Mouse (Mus musculus): ENCODE results near the gene Mxra7. TPM values are rescaled to one million over a fixed set of nuclear protein-coding genes. Genes with fewer than 3 reads are reported as not detected.

Gene Mxra7
- polyA plus RNA-seq, 1 experiment from 2014 or later, result 61.8 TPM

DNA sequence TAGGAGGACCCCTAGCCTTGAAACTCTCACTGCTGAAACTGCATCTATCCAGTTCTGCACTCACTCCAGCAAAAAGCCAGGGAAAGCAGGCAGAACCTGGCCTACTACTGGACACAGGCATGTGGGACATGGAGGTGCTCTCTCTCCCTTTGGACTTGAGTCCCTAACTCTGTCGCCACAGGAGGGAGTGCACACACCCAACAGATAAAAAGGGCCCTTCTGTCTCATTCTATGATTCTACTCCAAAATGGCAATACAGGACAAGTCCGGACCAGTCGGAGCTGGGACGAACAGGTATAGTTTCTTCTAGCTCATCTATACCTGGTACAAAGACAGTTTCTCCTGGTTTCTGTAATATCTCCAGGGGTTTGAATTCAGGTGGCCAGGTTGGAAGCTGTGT lies 12.9 kb upstream of the Mxra7 start:
- Histone ChIP-seq H3K36me3 (ENCODE audit: control insufficient read depth, insufficient read depth, low read length) (peaks cover 25% of the 10 kb centered on the region), H3K27ac (ENCODE audit: low read depth, low read length) (no peak overlapping the region), H3K27me3 (ENCODE audit: control insufficient read depth, insufficient read depth, low read length) (no peaks in the 10 kb centered on the region), H3K9ac (ENCODE audit: low read depth, low read length) (0 out of 2 replicates have a peak overlapping the region, but pooled peaks have one; percentile 7), H3K9me3 (ENCODE audit: control insufficient read depth, low read length) (no peaks in the 10 kb centered on the region), H3K4me1 (replicated peaks; ENCODE audit: control insufficient read depth, insufficient read depth, low read length) (peaks cover 18% of the 10 kb centered on the region), H3K4me3 (ENCODE audit: low read depth, low read length) (no peak overlapping the region), H3K4me2 (replicated peaks; ENCODE audit: low read depth, low read length) (peak overlapping the region; percentile 69; the same call in 1 of the 2 replicates)
- DNase-seq (ENCODE audit: low spot score) (no peak), ATAC-seq (ENCODE audit: low FRiP score) (no peak)
- 94% methylated on average over 4 of the region's 4 CpGs for WGBS

DNA sequence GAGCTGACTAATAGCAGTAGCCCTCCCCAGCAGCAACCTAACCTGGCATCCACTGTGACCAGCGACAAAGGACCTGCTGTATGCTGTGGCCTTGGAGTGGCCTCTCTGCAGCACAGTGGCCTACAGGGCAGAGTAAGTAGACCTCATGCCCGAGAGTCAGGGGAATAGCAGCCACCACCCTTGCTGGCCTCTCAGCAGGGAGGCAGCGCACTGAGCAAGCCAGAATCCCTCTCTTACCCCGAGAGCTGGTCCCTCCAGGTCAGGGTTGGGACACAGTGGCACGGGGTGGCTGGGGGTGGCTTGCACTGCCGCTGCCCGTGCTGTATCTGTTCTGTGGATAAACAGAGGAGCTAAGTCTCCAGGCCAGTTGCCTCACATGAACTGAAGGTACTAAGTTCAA lies 11.8 kb upstream of the Mxra7 start:
- H3K4me2 ChIP-seq (replicated peaks; ENCODE audit: low read depth, low read length), result 0 out of 2 replicates have a peak overlapping the region, but pooled peaks have one; percentile 7
- 75% methylated on average over 7 of the region's 7 CpGs for WGBS
- no peak for ATAC-seq (ENCODE audit: low FRiP score)
- no peak for DNase-seq (ENCODE audit: low spot score)
- no peaks in the 10 kb centered on the region for H3K27me3 ChIP-seq (ENCODE audit: control insufficient read depth, insufficient read depth, low read length)
- H3K4me3 ChIP-seq (ENCODE audit: low read depth, low read length), result no peak overlapping the region; the same call in 1 of the 2 replicates
- peaks cover 26% of the 10 kb centered on the region for H3K36me3 ChIP-seq (ENCODE audit: control insufficient read depth, insufficient read depth, low read length)
- 0 out of 2 replicates have a peak overlapping the region, but pooled peaks have one; percentile 10 for H3K27ac ChIP-seq (ENCODE audit: low read depth, low read length)
- H3K9me3 ChIP-seq (ENCODE audit: control insufficient read depth, low read length), result no peaks in the 10 kb centered on the region
- H3K9ac ChIP-seq (ENCODE audit: low read depth, low read length), result no peak overlapping the region
- peaks cover 18% of the 10 kb centered on the region for H3K4me1 ChIP-seq (replicated peaks; ENCODE audit: control insufficient read depth, insufficient read depth, low read length)

DNA sequence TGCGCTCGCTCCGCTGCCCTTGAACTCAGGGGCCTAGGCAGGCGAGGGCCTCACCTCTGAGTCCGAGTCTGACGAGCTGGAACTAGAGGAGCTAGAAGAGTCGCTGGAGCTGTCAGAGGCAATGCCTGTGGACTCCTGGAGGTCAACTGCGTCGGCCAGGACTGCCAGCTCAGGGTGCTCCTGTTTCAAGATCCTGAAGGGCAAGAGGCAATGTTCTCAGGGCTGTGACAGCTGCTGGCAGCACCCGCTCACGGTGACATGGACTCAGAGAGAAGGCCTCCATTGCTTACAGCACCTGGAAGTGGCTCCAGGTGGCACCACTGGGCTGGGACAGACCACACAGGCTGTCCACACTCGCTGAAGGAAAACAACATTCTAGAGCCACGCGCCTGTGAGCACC lies 11.1 kb upstream of the Mxra7 start:
- Histone ChIP-seq H3K4me1 (replicated peaks; ENCODE audit: control insufficient read depth, insufficient read depth, low read length) (peaks cover 15% of the 10 kb centered on the region), H3K27ac (ENCODE audit: low read depth, low read length) (no peak overlapping the region), H3K36me3 (ENCODE audit: control insufficient read depth, insufficient read depth, low read length) (peaks cover 29% of the 10 kb centered on the region), H3K27me3 (ENCODE audit: control insufficient read depth, insufficient read depth, low read length) (no peaks in the 10 kb centered on the region), H3K4me3 (ENCODE audit: low read depth, low read length) (no peak overlapping the region), H3K4me2 (replicated peaks; ENCODE audit: low read depth, low read length) (no peak overlapping the region), H3K9me3 (ENCODE audit: control insufficient read depth, low read length) (no peaks in the 10 kb centered on the region), H3K9ac (ENCODE audit: low read depth, low read length) (no peak overlapping the region)
- DNase-seq (ENCODE audit: low spot score) (no peak), ATAC-seq (ENCODE audit: low FRiP score) (no peak)
- 86% methylated on average over 14 of the region's 14 CpGs for WGBS

DNA sequence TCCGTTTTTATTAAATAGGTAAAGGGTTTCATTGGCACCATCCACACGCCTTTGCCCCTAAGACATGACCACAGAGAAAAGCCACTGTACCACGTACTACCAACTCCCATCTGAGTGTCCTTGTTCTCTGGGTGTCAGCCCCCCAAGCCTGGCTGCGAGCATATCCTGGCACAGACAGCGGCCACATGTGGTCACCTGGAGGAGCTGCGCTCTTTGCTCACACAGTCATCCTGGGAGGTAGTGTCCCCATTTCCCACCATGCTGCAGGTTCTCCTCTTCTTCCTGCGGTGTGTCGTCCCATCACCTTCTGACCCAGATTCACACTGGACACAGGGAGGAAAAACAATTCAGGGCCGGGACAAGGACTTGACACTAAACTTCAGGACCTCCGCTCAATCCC lies 9.6 kb upstream of the Mxra7 start:
- DNase-seq (ENCODE audit: low spot score) (no peak), ATAC-seq (ENCODE audit: low FRiP score) (no peak)
- Histone ChIP-seq H3K4me3 (ENCODE audit: low read depth, low read length) (no peak overlapping the region), H3K27ac (ENCODE audit: low read depth, low read length) (no peak overlapping the region), H3K4me2 (replicated peaks; ENCODE audit: low read depth, low read length) (no peak overlapping the region), H3K4me1 (replicated peaks; ENCODE audit: control insufficient read depth, insufficient read depth, low read length) (peaks cover 15% of the 10 kb centered on the region), H3K9me3 (ENCODE audit: control insufficient read depth, low read length) (no peaks in the 10 kb centered on the region), H3K9ac (ENCODE audit: low read depth, low read length) (no peak overlapping the region), H3K36me3 (ENCODE audit: control insufficient read depth, insufficient read depth, low read length) (peaks cover 29% of the 10 kb centered on the region), H3K27me3 (ENCODE audit: control insufficient read depth, insufficient read depth, low read length) (no peaks in the 10 kb centered on the region)
- 95% methylated on average over 10 of the region's 10 CpGs for WGBS

DNA sequence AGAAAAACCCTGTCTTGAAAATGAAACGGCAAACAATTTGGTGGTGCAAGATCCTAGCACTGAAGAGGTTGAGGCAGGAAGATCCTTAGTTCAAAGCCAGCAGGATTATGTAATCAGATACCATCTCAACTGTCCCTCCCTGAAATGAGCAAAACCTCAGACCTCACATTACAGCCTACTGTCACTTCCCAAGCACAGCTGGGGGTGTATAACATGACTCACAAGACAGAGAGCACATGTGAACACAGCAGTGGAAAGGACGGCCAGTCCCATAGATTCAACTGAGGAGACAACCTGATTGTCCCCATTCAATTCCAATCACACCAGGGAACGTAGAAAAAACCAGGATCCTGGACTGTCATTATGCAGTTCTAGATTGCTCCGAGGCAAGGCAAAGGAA lies 8.4 kb upstream of the Mxra7 start:
- WGBS, result 90% methylated on average over 4 of the region's 4 CpGs
- H3K4me3 ChIP-seq (ENCODE audit: low read depth, low read length), result no peak overlapping the region
- no peaks in the 10 kb centered on the region for H3K27me3 ChIP-seq (ENCODE audit: control insufficient read depth, insufficient read depth, low read length)
- H3K36me3 ChIP-seq (ENCODE audit: control insufficient read depth, insufficient read depth, low read length), result peaks cover 29% of the 10 kb centered on the region
- no peak overlapping the region for H3K27ac ChIP-seq (ENCODE audit: low read depth, low read length)
- DNase-seq (ENCODE audit: low spot score), result no peak
- ATAC-seq (ENCODE audit: low FRiP score), result no peak
- no peak overlapping the region for H3K9ac ChIP-seq (ENCODE audit: low read depth, low read length)
- peaks cover 11% of the 10 kb centered on the region for H3K4me1 ChIP-seq (replicated peaks; ENCODE audit: control insufficient read depth, insufficient read depth, low read length)
- no peak overlapping the region for H3K4me2 ChIP-seq (replicated peaks; ENCODE audit: low read depth, low read length)
- H3K9me3 ChIP-seq (ENCODE audit: control insufficient read depth, low read length), result no peaks in the 10 kb centered on the region

DNA sequence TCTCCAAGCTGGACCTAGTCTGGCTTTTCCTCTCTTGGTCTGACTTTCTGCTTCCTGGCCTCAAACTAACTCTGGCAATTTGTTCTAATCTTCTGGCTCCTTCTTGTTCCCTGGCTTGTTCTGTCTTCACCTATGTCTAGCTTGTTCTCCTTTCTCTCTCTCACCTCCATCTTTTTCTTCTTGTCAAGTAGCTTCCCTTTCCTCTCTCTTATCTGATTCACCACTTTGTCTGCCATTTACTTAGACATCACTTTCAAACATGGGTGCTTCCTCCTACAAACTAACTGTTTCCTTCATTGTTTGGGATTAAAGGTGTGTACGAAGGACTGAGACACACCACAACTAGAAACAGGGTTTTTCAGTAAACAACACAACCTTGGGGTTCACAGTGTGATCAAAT lies 7.1 kb upstream of the Mxra7 start:
- Histone ChIP-seq H3K9me3 (ENCODE audit: control insufficient read depth, low read length) (no peaks in the 10 kb centered on the region), H3K4me3 (ENCODE audit: low read depth, low read length) (no peak overlapping the region), H3K4me1 (replicated peaks; ENCODE audit: control insufficient read depth, insufficient read depth, low read length) (peaks cover 3% of the 10 kb centered on the region; the same call in 1 of the 2 replicates), H3K9ac (ENCODE audit: low read depth, low read length) (no peak overlapping the region), H3K4me2 (replicated peaks; ENCODE audit: low read depth, low read length) (no peak overlapping the region), H3K36me3 (ENCODE audit: control insufficient read depth, insufficient read depth, low read length) (peaks cover 29% of the 10 kb centered on the region), H3K27ac (ENCODE audit: low read depth, low read length) (no peak overlapping the region), H3K27me3 (ENCODE audit: control insufficient read depth, insufficient read depth, low read length) (no peaks in the 10 kb centered on the region)
- DNase-seq (ENCODE audit: low spot score), result no peak
- ATAC-seq (ENCODE audit: low FRiP score), result no peak
- 89% methylated on average over 1 of the region's 1 CpGs for WGBS

DNA sequence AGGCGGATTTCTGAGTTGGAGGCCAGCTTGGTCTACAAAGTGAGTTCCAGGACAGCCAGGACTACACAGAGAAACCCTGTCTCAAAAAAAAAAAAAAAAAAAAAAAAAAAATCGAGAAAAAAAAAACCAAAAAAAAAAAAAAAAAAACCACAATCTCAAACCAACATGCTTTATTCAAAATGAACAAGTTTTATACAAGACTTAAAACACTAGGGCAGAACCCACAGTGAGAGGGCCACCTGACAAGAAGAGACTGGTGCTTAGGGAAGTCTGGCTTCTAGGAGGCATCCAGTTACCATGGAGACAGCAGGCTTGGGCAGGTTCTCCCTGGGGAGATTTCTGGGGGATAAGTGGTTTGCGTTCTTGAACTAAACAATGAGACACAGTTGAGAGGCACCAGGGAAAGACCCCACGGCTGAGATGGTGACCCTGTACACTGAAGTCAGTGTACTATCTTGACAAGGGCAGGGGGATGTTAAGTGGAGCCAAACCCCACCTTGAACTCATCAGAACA lies 4.4 kb upstream of the Mxra7 start:
- 30% methylated on average over 4 of the region's 4 CpGs for WGBS
- no peak overlapping the region for H3K4me2 ChIP-seq (replicated peaks; ENCODE audit: low read depth, low read length)
- H3K9me3 ChIP-seq (ENCODE audit: control insufficient read depth, low read length), result no peaks in the 10 kb centered on the region
- no peak overlapping the region for H3K27ac ChIP-seq (ENCODE audit: low read depth, low read length)
- no peak overlapping the region for H3K4me3 ChIP-seq (ENCODE audit: low read depth, low read length)
- H3K4me1 ChIP-seq (replicated peaks; ENCODE audit: control insufficient read depth, insufficient read depth, low read length), result no peaks in the 10 kb centered on the region; the same call in 1 of the 2 replicates
- peaks cover 14% of the 10 kb centered on the region for H3K36me3 ChIP-seq (ENCODE audit: control insufficient read depth, insufficient read depth, low read length)
- H3K27me3 ChIP-seq (ENCODE audit: control insufficient read depth, insufficient read depth, low read length), result no peaks in the 10 kb centered on the region
- ATAC-seq (ENCODE audit: low FRiP score) (no peak), DNase-seq (ENCODE audit: low spot score) (peak; percentile 62)
- H3K9ac ChIP-seq (ENCODE audit: low read depth, low read length), result no peak overlapping the region

DNA sequence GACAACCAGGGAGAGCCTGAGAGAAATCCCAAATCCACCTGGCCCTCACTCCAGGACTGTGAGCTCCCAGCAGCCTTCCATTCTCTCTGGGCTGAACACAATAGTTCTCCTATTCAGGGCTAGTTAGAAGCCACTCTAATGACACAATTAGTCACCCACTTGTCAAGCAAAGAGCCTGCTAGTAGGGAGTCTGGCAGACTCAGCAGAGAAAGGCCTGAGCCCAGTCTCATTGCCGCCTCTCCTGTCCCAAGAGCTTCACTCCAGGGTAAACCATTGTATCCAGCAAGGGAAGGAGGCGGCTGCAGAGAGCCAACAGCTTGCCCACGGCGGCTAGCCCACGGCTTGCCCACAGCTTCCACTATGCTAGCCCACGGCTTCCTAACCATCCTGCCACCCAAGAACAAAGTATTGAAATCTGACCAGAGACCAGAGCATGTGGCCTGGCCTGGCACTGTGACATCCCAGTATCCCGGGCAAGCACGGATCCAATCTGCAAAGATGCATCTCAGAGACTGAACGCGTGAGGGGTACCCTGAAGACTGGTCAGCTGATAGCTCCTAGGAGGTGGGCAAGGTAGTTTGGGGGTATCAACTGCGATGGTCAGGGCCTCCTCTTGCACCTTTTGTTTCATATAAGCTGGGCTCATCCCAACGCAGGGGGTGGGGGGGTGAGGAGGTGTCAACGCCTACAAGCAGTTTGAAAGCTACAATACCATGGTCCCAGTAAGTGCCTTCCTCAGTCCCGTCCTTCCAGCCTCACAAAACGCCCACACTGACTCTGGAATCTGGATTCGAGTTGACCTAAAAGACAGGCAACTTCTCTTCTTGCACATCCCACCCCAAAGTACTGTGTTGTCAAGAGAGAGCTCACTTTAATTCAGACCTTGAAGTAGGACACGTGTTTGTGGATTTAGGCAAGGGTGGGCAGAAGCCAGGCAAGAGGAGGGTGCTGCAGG lies 1.0 kb downstream of the Mxra7 start:
- H3K4me1 ChIP-seq (replicated peaks; ENCODE audit: control insufficient read depth, insufficient read depth, low read length), result peaks cover 7% of the 10 kb centered on the region; the same call in 1 of the 2 replicates
- WGBS, result 11% methylated on average over 17 of the region's 17 CpGs
- H3K9ac ChIP-seq (ENCODE audit: low read depth, low read length), result peak overlapping the region; percentile 91
- peak overlapping the region; percentile 80 for H3K4me2 ChIP-seq (replicated peaks; ENCODE audit: low read depth, low read length)
- peak overlapping the region; percentile 91 for H3K27ac ChIP-seq (ENCODE audit: low read depth, low read length)
- no peaks in the 10 kb centered on the region for H3K9me3 ChIP-seq (ENCODE audit: control insufficient read depth, low read length)
- H3K4me3 ChIP-seq (ENCODE audit: low read depth, low read length), result peak overlapping the region; percentile 81
- no peaks in the 10 kb centered on the region for H3K27me3 ChIP-seq (ENCODE audit: control insufficient read depth, insufficient read depth, low read length)
- ATAC-seq (ENCODE audit: low FRiP score) (peak; percentile 41), DNase-seq (ENCODE audit: low spot score) (peak; percentile 52)
- no peaks in the 10 kb centered on the region for H3K36me3 ChIP-seq (ENCODE audit: control insufficient read depth, insufficient read depth, low read length)

Measured in hindbrain, embryonic 11.5 days (tissue).